Mouse (Mus musculus) liver, embryonic 15.5 days (tissue): ENCODE measurements at regions not wholly inside any gene's neighbourhood (a gene's known extent, or its start where the extent isn't known, plus 50 kb on each side); places are given as distances from the start of the nearest gene placed in this dataset.

Experiments used
- ATAC-seq: fragments of 200-750 bp; cut with Nextera tagmentation; 2 replicates; pipeline ENCODE4 v1.8.0; 2017; ENCODE audit warnings: moderate number of reproducible peaks, mild to moderate bottlenecking, moderate library complexity; ENCODE audit not compliant: insufficient read depth
- H3K27ac ChIP-seq: fragments of 300-500 bp; sonication (generic); replicated peaks from 2 replicates; pipeline ENCODE4 v1.5.1; 2015; ENCODE audit warnings: mild to moderate bottlenecking, inconsistent platforms
- H3K27me3 ChIP-seq: fragments of 300-500 bp; sonication (generic); 2 replicates; pipeline ENCODE4 v1.6.1; 2015; ENCODE audit warnings: mild to moderate bottlenecking, inconsistent platforms
- H3K36me3 ChIP-seq: fragments of 300-500 bp; sonication (generic); replicated peaks from 2 replicates; pipeline ENCODE4 v1.6.1; 2015; ENCODE audit warnings: moderate library complexity, mild to moderate bottlenecking, inconsistent platforms
- H3K4me1 ChIP-seq: fragments of 300-500 bp; sonication (generic); replicated peaks from 2 replicates; pipeline ENCODE4 v1.6.1; 2015; ENCODE audit warnings: inconsistent platforms
- H3K4me2 ChIP-seq: fragments of 300-500 bp; sonication (generic); 2 replicates; pipeline ENCODE4 v1.6.1; 2015; ENCODE audit warnings: moderate library complexity, mild to moderate bottlenecking, inconsistent platforms
- H3K4me3 ChIP-seq: fragments of 300-500 bp; sonication (generic); replicated peaks from 2 replicates; pipeline ENCODE4 v1.5.1; 2015; ENCODE audit warnings: mild to moderate bottlenecking, inconsistent platforms
- H3K9ac ChIP-seq: fragments of 300-500 bp; sonication (generic); 2 replicates; pipeline ENCODE4 v1.6.1; 2015; ENCODE audit warnings: moderate library complexity, mild to moderate bottlenecking, inconsistent platforms
- H3K9me3 ChIP-seq: fragments of 300-500 bp; sonication (generic); replicated peaks from 2 replicates; pipeline ENCODE4 v1.6.1; 2016; ENCODE audit warnings: inconsistent platforms
- WGBS: fragments of 180-500 bp; shearing (Covaris S2); methylation state at CpG from one replicate; pipeline ENCODE4 v1.1.7; 2015; ENCODE audit warnings: mixed read lengths; ENCODE audit not compliant: insufficient replicate concordance; 5-methylcytosine and 5-hydroxymethylcytosine counted together

DNA sequence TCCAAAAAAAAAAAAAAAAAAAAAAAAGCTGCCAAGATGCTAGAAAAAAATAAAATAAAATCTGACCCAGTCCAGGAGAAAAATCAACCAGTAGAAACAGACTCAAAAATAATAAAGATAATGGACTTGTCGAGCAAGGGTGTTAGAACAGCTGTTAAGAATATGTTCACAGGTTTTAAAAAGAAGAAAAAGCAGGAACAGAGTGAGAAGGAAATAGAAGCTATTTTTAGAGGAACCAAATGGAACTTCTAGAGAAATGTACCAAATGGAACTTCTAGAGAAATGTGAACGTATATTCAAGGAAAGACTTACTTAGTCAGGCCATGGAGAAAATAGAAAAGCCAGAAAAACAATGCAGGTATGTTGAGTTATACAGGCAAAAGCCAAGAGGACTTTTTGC, 662.4 kb upstream of the Jmjd1c start:
- no peak for ATAC-seq
- Histone ChIP-seq H3K4me2 (no peak overlapping the region), H3K4me3 (no peak overlapping the region), H3K27me3 (no peaks in the 10 kb centered on the region), H3K36me3 (no peaks in the 10 kb centered on the region), H3K9me3 (no peaks in the 10 kb centered on the region), H3K9ac (no peak overlapping the region), H3K4me1 (no peaks in the 10 kb centered on the region), H3K27ac (no peak overlapping the region)
- WGBS: 38% methylated on average over 2 of the region's 2 CpGs

DNA sequence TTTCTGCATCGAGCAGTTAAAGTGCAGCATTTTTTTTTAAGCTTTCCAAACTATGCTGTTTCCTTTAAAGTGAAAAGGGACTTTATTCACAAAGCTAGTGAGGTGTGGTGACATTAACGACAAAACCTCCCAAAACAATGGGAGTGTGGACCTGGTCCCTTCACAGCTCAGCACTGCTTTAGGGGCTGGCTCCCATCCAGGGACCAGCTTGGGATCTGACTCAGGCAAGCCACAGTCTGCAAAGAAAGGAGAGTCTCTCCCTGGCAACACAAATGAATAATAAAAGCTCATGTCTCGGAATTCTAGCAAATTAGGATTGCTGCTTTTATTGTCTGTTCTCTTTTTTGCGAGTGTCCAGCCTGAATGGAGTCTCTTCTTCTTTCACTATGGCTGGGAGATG, 625.2 kb upstream of the Jmjd1c start:
- no peak overlapping the region for H3K4me2 ChIP-seq
- ATAC-seq: no peak
- WGBS: 56% methylated on average over 4 of the region's 4 CpGs
- no peaks in the 10 kb centered on the region for H3K4me1 ChIP-seq
- no peaks in the 10 kb centered on the region for H3K27me3 ChIP-seq
- no peak overlapping the region for H3K27ac ChIP-seq
- no peak overlapping the region for H3K9ac ChIP-seq
- no peaks in the 10 kb centered on the region for H3K9me3 ChIP-seq
- H3K4me3 ChIP-seq: no peak overlapping the region
- no peaks in the 10 kb centered on the region for H3K36me3 ChIP-seq

DNA sequence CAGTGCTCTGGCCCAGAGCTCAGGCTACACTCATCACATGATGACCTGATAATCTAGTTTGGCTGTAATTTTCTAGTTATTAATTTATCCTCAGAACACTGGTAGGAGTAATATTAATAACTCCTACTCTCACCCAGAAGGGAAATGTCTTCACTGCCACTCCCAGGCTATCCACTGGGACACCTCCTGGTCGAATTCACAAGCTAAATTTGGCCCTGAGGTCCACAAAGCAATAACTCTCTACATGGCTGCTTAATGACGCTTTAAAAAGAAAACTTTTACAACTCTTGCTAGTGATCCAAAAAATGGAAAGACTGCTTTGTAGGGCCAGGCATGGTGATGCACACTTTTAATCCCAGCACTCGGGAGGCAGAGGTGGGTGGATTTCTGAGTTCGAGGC, 623.9 kb upstream of the Jmjd1c start:
- H3K4me3 ChIP-seq: no peak overlapping the region
- no peak overlapping the region for H3K4me2 ChIP-seq
- 40% methylated on average over 4 of the region's 4 CpGs for WGBS
- H3K27ac ChIP-seq: no peak overlapping the region
- no peaks in the 10 kb centered on the region for H3K4me1 ChIP-seq
- no peaks in the 10 kb centered on the region for H3K9me3 ChIP-seq
- no peak for ATAC-seq
- no peaks in the 10 kb centered on the region for H3K36me3 ChIP-seq
- no peak overlapping the region for H3K9ac ChIP-seq
- no peaks in the 10 kb centered on the region for H3K27me3 ChIP-seq

DNA sequence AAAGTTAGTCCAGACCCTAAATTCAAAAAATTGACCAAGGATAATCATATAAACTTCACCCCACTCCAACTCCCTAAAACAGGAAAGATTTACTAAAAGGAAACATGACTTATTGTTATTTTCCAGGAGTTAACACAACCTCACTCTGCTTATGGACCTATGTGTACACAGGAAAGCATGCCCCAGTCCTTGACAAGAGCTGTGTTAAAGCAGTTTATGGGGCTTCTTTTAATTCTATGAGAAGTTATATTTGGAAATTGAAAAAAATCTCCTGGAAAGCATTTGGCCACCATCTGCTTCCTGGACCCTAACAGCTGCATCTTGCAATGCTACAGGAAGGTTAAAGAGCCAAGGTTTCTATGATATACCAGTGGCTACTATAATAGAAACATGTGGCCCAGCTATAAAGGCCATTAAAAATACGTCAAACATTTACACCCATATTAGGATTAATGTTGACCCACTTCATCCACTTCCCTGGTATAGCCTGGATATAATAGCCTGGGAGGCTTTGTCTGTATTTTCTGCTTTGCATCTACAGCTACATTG, 620.7 kb upstream of the Jmjd1c start:
- WGBS: 64% methylated on average over 1 of the region's 1 CpGs
- Histone ChIP-seq H3K27ac (no peak overlapping the region), H3K9ac (no peak overlapping the region), H3K4me1 (no peaks in the 10 kb centered on the region), H3K36me3 (no peaks in the 10 kb centered on the region), H3K9me3 (no peaks in the 10 kb centered on the region), H3K27me3 (no peaks in the 10 kb centered on the region), H3K4me2 (no peak overlapping the region), H3K4me3 (no peak overlapping the region)
- ATAC-seq: no peak

DNA sequence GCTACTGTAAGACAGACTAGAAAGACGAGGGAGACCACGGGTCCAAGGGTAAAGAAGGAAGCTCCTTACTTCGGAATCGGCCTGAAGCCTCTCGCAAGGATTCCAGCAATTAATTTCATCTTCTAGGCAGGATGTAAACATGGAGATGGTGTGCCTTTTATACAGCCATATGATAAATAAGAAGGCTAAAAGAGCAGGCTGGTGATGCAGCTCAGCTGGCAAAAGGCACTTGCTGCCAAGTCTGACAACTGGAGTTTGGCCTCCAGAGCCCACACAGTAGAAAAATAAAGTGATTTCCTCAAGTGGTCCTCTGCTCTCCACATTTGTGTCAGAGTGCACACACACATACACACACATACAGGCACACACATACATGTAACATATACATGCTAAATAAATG, 605.1 kb upstream of the Jmjd1c start:
- Histone ChIP-seq H3K27ac (no peak overlapping the region), H3K27me3 (no peaks in the 10 kb centered on the region), H3K4me3 (no peak overlapping the region), H3K9ac (no peak overlapping the region), H3K9me3 (no peaks in the 10 kb centered on the region; the same call in 1 of the 2 replicates), H3K36me3 (no peaks in the 10 kb centered on the region), H3K4me2 (no peak overlapping the region), H3K4me1 (no peaks in the 10 kb centered on the region)
- no peak for ATAC-seq
- WGBS: 48% methylated on average over 5 of the region's 5 CpGs

DNA sequence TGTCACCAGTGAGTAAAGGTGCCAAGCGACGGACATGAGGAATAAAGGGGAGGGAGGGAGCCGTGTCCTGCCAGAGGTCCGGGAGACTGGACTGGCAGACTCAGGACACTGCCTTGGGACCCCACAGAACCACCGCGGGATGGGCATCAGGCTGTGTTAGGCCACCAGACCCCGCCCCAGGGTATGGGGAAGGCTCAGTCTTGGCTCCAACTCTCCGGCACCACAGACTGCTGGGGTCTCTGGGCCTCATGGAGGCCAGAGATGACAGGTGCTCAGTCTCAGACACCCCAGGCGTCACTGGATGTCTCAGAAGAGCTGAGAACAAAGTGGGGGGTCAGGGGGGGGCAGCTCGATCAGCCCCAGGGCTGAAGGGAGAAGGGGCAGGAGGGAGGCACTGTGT, 604.1 kb upstream of the Jmjd1c start:
- H3K36me3 ChIP-seq: no peaks in the 10 kb centered on the region
- H3K27ac ChIP-seq: no peak overlapping the region
- H3K9ac ChIP-seq: no peak overlapping the region
- H3K27me3 ChIP-seq: no peaks in the 10 kb centered on the region
- H3K9me3 ChIP-seq: no peaks in the 10 kb centered on the region; the same call in 1 of the 2 replicates
- H3K4me3 ChIP-seq: no peak overlapping the region
- H3K4me1 ChIP-seq: no peaks in the 10 kb centered on the region
- 44% methylated on average over 10 of the region's 10 CpGs for WGBS
- no peak overlapping the region for H3K4me2 ChIP-seq
- no peak for ATAC-seq

DNA sequence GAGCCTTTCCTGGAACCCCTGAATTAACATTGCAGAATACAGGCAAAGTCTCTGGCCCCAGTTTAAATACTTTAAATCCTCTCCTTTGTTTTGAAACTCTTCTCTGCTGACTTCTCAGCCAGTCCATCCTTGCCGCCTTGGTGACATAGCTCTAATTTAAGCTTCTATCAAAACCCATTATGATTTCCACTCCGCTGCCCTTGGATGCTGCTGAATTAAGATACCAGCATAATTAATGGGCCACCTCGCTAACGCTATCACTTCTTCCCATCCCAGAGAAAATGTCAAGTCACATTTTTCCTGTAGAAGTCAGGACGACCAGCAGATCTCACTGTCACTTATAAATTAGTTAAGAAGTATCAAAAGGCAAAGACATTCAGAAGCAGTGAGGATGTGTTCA, 556.1 kb upstream of the Jmjd1c start:
- Histone ChIP-seq H3K9me3 (no peaks in the 10 kb centered on the region), H3K27me3 (no peaks in the 10 kb centered on the region), H3K4me3 (no peak overlapping the region), H3K27ac (no peak overlapping the region), H3K9ac (no peak overlapping the region), H3K4me1 (no peaks in the 10 kb centered on the region), H3K36me3 (no peaks in the 10 kb centered on the region), H3K4me2 (no peak overlapping the region)
- no peak for ATAC-seq
- WGBS: 68% methylated on average over 5 of the region's 5 CpGs

DNA sequence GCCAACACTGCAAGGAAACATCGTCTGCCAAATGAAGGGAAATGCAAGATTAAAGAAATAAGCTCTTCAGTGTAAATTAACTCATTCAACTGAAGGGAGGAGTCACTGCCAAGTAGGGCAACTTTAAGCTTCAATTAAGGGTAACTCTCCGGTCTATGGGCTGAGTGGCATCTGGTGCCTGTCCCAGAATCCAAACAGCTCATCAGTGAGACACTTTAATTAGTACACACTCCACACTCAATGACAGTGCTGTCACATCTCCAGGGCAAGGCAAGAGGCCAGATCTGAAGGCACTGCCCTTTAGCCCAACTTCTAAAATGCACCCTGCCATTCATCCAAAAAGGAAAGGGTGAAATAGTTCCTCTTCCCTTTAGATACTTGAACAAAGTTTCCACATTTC, 549.3 kb upstream of the Jmjd1c start:
- Histone ChIP-seq H3K4me2 (no peak overlapping the region), H3K4me1 (no peaks in the 10 kb centered on the region), H3K27ac (no peak overlapping the region), H3K9me3 (no peaks in the 10 kb centered on the region), H3K9ac (no peak overlapping the region), H3K4me3 (no peak overlapping the region), H3K36me3 (no peaks in the 10 kb centered on the region), H3K27me3 (no peaks in the 10 kb centered on the region)
- no peak for ATAC-seq
- 40% methylated on average over 2 of the region's 2 CpGs for WGBS

DNA sequence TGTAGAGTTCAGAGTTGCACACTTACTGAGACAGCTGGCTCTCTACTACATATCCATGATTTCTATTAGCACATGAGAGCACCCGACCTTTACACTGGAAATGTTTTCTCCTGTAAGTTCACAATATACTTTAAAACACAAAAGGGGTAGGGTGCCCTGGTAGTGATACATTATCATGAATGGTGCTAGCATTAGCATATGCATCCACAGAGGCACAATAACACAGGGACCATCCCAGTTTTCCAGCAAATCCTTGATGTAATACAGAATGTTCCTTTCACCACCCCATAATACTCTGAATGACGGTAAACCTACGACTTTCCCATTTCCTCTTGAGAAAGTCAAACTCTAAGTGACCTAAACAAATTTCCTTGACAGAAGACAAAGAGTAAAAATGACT, 548.3 kb upstream of the Jmjd1c start:
- ATAC-seq: no peak
- no peak overlapping the region for H3K4me3 ChIP-seq
- 37% methylated on average over 3 of the region's 3 CpGs for WGBS

DNA sequence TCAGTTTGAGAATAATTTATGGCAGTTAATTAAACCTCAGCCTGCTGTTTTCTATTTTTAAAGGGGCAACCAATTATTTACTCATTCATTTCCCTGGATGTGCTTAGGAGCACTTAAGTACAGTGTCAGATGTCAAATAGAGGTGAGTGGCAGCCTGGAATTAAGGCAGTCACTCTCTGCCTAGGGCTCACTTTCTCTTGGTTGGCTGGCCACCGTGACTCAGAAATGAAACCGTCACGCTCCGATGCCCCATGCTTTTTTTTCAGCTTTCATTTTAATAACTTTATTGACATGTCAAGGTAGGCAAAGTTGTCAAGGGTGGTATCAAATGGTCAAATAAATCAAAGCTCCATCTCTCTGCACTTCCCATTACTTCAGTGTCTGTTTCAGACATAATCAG, 547.9 kb upstream of the Jmjd1c start:
- no peaks in the 10 kb centered on the region for H3K9me3 ChIP-seq
- no peak overlapping the region for H3K4me2 ChIP-seq
- ATAC-seq: no peak
- no peak overlapping the region for H3K9ac ChIP-seq
- H3K27me3 ChIP-seq: no peaks in the 10 kb centered on the region
- H3K4me3 ChIP-seq: no peak overlapping the region
- 78% methylated on average over 4 of the region's 4 CpGs for WGBS
- H3K27ac ChIP-seq: no peak overlapping the region
- H3K4me1 ChIP-seq: no peaks in the 10 kb centered on the region
- H3K36me3 ChIP-seq: no peaks in the 10 kb centered on the region

More for the DNA sequence above, 548.3 kb upstream of the Jmjd1c start:
- no peaks in the 10 kb centered on the region for H3K36me3 ChIP-seq
- no peak overlapping the region for H3K27ac ChIP-seq
- H3K9me3 ChIP-seq: no peaks in the 10 kb centered on the region
- H3K27me3 ChIP-seq: no peaks in the 10 kb centered on the region
- no peak overlapping the region for H3K4me2 ChIP-seq
- H3K9ac ChIP-seq: no peak overlapping the region
- H3K4me1 ChIP-seq: no peaks in the 10 kb centered on the region

DNA sequence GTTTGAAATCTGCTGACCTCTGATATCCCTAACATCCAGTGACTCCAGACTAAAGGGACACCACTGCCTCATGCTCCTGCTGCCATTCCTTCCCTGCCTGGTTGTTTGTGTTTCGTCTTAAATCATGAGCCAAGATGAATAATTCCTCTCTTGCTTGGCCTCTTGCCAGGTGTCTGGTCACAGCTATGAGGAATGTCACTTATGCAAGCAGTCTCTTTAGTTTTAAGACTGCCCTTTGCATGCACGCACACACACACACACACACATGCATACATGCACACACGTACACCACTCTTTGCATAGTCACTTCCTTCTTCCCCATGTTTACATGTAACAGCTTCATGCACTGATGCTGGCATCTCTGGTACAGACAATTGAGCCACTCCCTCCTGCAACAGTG, 543.0 kb upstream of the Jmjd1c start:
- ATAC-seq: no peak
- WGBS: 54% methylated on average over 3 of the region's 3 CpGs

DNA sequence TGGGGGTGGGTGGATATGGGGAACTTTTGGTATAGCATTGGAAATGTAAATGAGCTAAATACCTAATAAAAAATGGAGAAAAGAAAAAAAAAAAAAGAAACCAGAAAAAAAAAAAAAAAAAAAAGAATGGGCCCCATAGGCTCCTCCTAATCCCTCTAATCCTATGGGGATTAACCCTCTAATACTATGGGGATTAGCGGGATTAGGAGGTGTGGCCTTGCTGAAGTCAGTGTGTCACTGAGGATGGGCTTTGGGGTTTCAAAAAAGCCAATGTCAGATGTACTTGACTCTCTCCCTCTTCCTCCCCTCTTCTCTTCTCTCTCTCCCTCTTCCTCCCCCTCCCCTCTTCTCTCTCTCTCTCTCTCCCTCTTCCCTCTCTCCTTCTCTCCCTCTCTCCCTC, 541.7 kb upstream of the Jmjd1c start:
- Histone ChIP-seq H3K4me2 (no peak overlapping the region), H3K27ac (no peak overlapping the region), H3K36me3 (no peaks in the 10 kb centered on the region), H3K9ac (no peak overlapping the region), H3K9me3 (no peaks in the 10 kb centered on the region), H3K27me3 (no peaks in the 10 kb centered on the region), H3K4me3 (no peak overlapping the region), H3K4me1 (no peaks in the 10 kb centered on the region)
- 45% methylated on average over 1 of the region's 1 CpGs for WGBS
- no peak for ATAC-seq

More for the DNA sequence above, 543.0 kb upstream of the Jmjd1c start:
- Histone ChIP-seq H3K4me2 (no peak overlapping the region), H3K9me3 (no peaks in the 10 kb centered on the region), H3K9ac (no peak overlapping the region), H3K4me3 (no peak overlapping the region), H3K27me3 (no peaks in the 10 kb centered on the region), H3K27ac (no peak overlapping the region), H3K4me1 (no peaks in the 10 kb centered on the region), H3K36me3 (no peaks in the 10 kb centered on the region)
